Mouse (Mus musculus): Measurements from ENCODE around the gene Antxr1.

Gene Antxr1

GRCm38 (mm10) chr6:87237260-87237659, 98.4 kb downstream of the Antxr1 start:
- TF ChIP-seq GATA4 (IDR thresholded peaks at IDR 0.05; ENCODE audit: insufficient replicate concordance, low read length): no peak

GRCm38 (mm10) chr6:87236061-87236460, 99.6 kb downstream of the Antxr1 start:
- no peak for TF ChIP-seq GATA4 (IDR thresholded peaks at IDR 0.05; ENCODE audit: insufficient replicate concordance, low read length)

GRCm38 (mm10) chr6:87233111-87233510, 102.5 kb downstream of the Antxr1 start:
- no peak for TF ChIP-seq GATA4 (IDR thresholded peaks at IDR 0.05; ENCODE audit: insufficient replicate concordance, low read length)

- no peak for TF ChIP-seq GATA4 (IDR thresholded peaks at IDR 0.05; ENCODE audit: insufficient replicate concordance, low read length)
These were observed 105.6 kb downstream of the Antxr1 start for GRCm38 (mm10) chr6:87230041-87230440.

- no peak for TF ChIP-seq GATA4 (IDR thresholded peaks at IDR 0.05; ENCODE audit: insufficient replicate concordance, low read length)
These were observed 107.7 kb downstream of the Antxr1 start for GRCm38 (mm10) chr6:87227940-87228339.

- TF ChIP-seq GATA4 (IDR thresholded peaks at IDR 0.05; ENCODE audit: insufficient replicate concordance, low read length): no peak
These were observed 109.3 kb downstream of the Antxr1 start for GRCm38 (mm10) chr6:87226315-87226714.

- TF ChIP-seq GATA4 (IDR thresholded peaks at IDR 0.05; ENCODE audit: insufficient replicate concordance, low read length): no peak
These were observed 110.3 kb downstream of the Antxr1 start for GRCm38 (mm10) chr6:87225286-87225685.

GRCm38 (mm10) chr6:87222854-87223631, 112.6 kb downstream of the Antxr1 start:
- no peak for TF ChIP-seq GATA4 (IDR thresholded peaks at IDR 0.05; ENCODE audit: insufficient replicate concordance, low read length)

- TF ChIP-seq GATA4 (IDR thresholded peaks at IDR 0.05; ENCODE audit: insufficient replicate concordance, low read length): no peak
These were observed 116.3 kb downstream of the Antxr1 start for GRCm38 (mm10) chr6:87219061-87219992.

- TF ChIP-seq GATA4 (IDR thresholded peaks at IDR 0.05; ENCODE audit: insufficient replicate concordance, low read length): no peak
These were observed 119.5 kb downstream of the Antxr1 start for GRCm38 (mm10) chr6:87216114-87216591.

GRCm38 (mm10) chr6:87213262-87213661, 122.4 kb downstream of the Antxr1 start:
- TF ChIP-seq GATA4 (IDR thresholded peaks at IDR 0.05; ENCODE audit: insufficient replicate concordance, low read length): no peak

- no peak for TF ChIP-seq GATA4 (IDR thresholded peaks at IDR 0.05; ENCODE audit: insufficient replicate concordance, low read length)
These were observed 124.1 kb downstream of the Antxr1 start for GRCm38 (mm10) chr6:87211551-87211950.

- no peak for TF ChIP-seq GATA4 (IDR thresholded peaks at IDR 0.05; ENCODE audit: insufficient replicate concordance, low read length)
These were observed 128.1 kb downstream of the Antxr1 start for GRCm38 (mm10) chr6:87207373-87207982.

- TF ChIP-seq GATA4 (IDR thresholded peaks at IDR 0.05; ENCODE audit: insufficient replicate concordance, low read length): no peak
These were observed 128.8 kb downstream of the Antxr1 start for GRCm38 (mm10) chr6:87206790-87207189.

GRCm38 (mm10) chr6:87203467-87203866, 132.2 kb downstream of the Antxr1 start:
- no peak for TF ChIP-seq GATA4 (IDR thresholded peaks at IDR 0.05; ENCODE audit: insufficient replicate concordance, low read length)
